Mouse (Mus musculus): ENCODE data around the gene Lhfpl4. TPM values are rescaled to one million over a fixed set of nuclear protein-coding genes. Genes with fewer than 3 reads are reported as not detected.

Gene Lhfpl4
- 1.3 and 1.5 TPM in 2 replicates for polyA plus RNA-seq (2016; fragmentation: Nextera tagmentation; extraction: Ambion mirVana)

GRCm38 (mm10) chr6:113194841-113195595 lies at the start of gene Lhfpl4:
Gene Lhfpl4, minus strand, starts transcription at chr6:113195384.
- DNase-seq (ENCODE audit: low spot score), result peak; percentile 40
- Histone ChIP-seq H3K4me3 (peak within 1 kb of the TSS; percentile 64), H3K27me3 (ENCODE audit: low read depth, poor library complexity, severe bottlenecking) (peaks cover 47% of the 10 kb centered on the region), H3K27ac (no peak within 1 kb of the TSS), H3K36me3 (no peaks in the 10 kb centered on the region), H3K4me1 (peaks cover 17% of the 10 kb centered on the region), H3K9me3 (replicated peaks) (no peaks in the 10 kb centered on the region)
- WGBS, result 2% methylated on average over 51 of the region's 66 CpGs

GRCm38 (mm10) chr6:113242753-113243152 lies 47.6 kb upstream of the Lhfpl4 start:
- H3K27ac ChIP-seq, result no peak overlapping the region
- H3K4me3 ChIP-seq, result no peak overlapping the region
- peaks cover 12% of the 10 kb centered on the region for H3K4me1 ChIP-seq
- WGBS, result 97% methylated on average over 1 of the region's 1 CpGs
- no peak for DNase-seq (ENCODE audit: low spot score)
- H3K36me3 ChIP-seq, result peaks cover 50% of the 10 kb centered on the region
- no peaks in the 10 kb centered on the region for H3K27me3 ChIP-seq (ENCODE audit: low read depth, poor library complexity, severe bottlenecking)
- H3K9me3 ChIP-seq (replicated peaks), result no peaks in the 10 kb centered on the region

GRCm38 (mm10) chr6:113238442-113238841 lies 43.3 kb upstream of the Lhfpl4 start:
- no peak for DNase-seq (ENCODE audit: low spot score)
- Histone ChIP-seq H3K9me3 (replicated peaks) (no peaks in the 10 kb centered on the region), H3K27me3 (ENCODE audit: low read depth, poor library complexity, severe bottlenecking) (no peaks in the 10 kb centered on the region), H3K36me3 (peaks cover 25% of the 10 kb centered on the region), H3K27ac (peak overlapping the region; percentile 85), H3K4me3 (peak overlapping the region; percentile 87), H3K4me1 (peaks cover 12% of the 10 kb centered on the region)
- WGBS, result 38% methylated on average over 6 of the region's 6 CpGs

- Histone ChIP-seq H3K9me3 (replicated peaks) (no peaks in the 10 kb centered on the region), H3K36me3 (peaks cover 18% of the 10 kb centered on the region), H3K27me3 (ENCODE audit: low read depth, poor library complexity, severe bottlenecking) (no peaks in the 10 kb centered on the region), H3K27ac (peak within 1 kb of the TSS; percentile 85), H3K4me3 (peak within 1 kb of the TSS; percentile 87), H3K4me1 (peaks cover 12% of the 10 kb centered on the region)
- under 1% methylated on average over 55 of the region's 55 CpGs for WGBS
- DNase-seq (ENCODE audit: low spot score), result peak; percentile 100
Measured at GRCm38 (mm10) chr6:113237542-113238270, 42.5 kb upstream of the Lhfpl4 start, which contains the start of gene Mtmr14. Gene Mtmr14, plus strand, starts transcription at chr6:113237843.

- Histone ChIP-seq H3K4me1 (peaks cover 12% of the 10 kb centered on the region), H3K9me3 (replicated peaks) (no peaks in the 10 kb centered on the region), H3K4me3 (no peak overlapping the region), H3K36me3 (peaks cover 2% of the 10 kb centered on the region), H3K27me3 (ENCODE audit: low read depth, poor library complexity, severe bottlenecking) (no peaks in the 10 kb centered on the region), H3K27ac (no peak overlapping the region)
- no peak for DNase-seq (ENCODE audit: low spot score)
- WGBS, result 74% methylated on average over 5 of the region's 5 CpGs
Measured at GRCm38 (mm10) chr6:113235141-113235540, 40.0 kb upstream of the Lhfpl4 start.

- no peaks in the 10 kb centered on the region for H3K36me3 ChIP-seq
- H3K4me1 ChIP-seq, result no peaks in the 10 kb centered on the region
- H3K4me3 ChIP-seq, result no peak overlapping the region
- H3K9me3 ChIP-seq (replicated peaks), result no peaks in the 10 kb centered on the region
- no peak for DNase-seq (ENCODE audit: low spot score)
- no peaks in the 10 kb centered on the region for H3K27me3 ChIP-seq (ENCODE audit: low read depth, poor library complexity, severe bottlenecking)
- H3K27ac ChIP-seq, result no peak overlapping the region
Measured at GRCm38 (mm10) chr6:113226705-113227104, 31.5 kb upstream of the Lhfpl4 start.

- no peak for DNase-seq (ENCODE audit: low spot score)
- Histone ChIP-seq H3K36me3 (no peaks in the 10 kb centered on the region), H3K4me1 (no peaks in the 10 kb centered on the region), H3K4me3 (no peak overlapping the region), H3K9me3 (replicated peaks) (no peaks in the 10 kb centered on the region), H3K27me3 (ENCODE audit: low read depth, poor library complexity, severe bottlenecking) (no peaks in the 10 kb centered on the region), H3K27ac (no peak overlapping the region)
- WGBS, result 83% methylated on average over 4 of the region's 4 CpGs
Measured at GRCm38 (mm10) chr6:113225798-113226197, 30.6 kb upstream of the Lhfpl4 start.

GRCm38 (mm10) chr6:113216280-113216679 lies 21.1 kb upstream of the Lhfpl4 start:
- Histone ChIP-seq H3K4me3 (no peak overlapping the region), H3K27ac (no peak overlapping the region), H3K4me1 (no peaks in the 10 kb centered on the region), H3K27me3 (ENCODE audit: low read depth, poor library complexity, severe bottlenecking) (no peaks in the 10 kb centered on the region), H3K36me3 (no peaks in the 10 kb centered on the region), H3K9me3 (replicated peaks) (no peaks in the 10 kb centered on the region)
- no peak for DNase-seq (ENCODE audit: low spot score)
- WGBS, result 78% methylated on average over 2 of the region's 2 CpGs

GRCm38 (mm10) chr6:113195596-113195992 lies 410 bp upstream of the Lhfpl4 start:
- no peaks in the 10 kb centered on the region for H3K9me3 ChIP-seq (replicated peaks)
- DNase-seq (ENCODE audit: low spot score), result no peak
- H3K27me3 ChIP-seq (ENCODE audit: low read depth, poor library complexity, severe bottlenecking), result peaks cover 47% of the 10 kb centered on the region
- H3K27ac ChIP-seq, result no peak overlapping the region
- H3K4me3 ChIP-seq, result peak overlapping the region; percentile 64
- H3K36me3 ChIP-seq, result no peaks in the 10 kb centered on the region
- H3K4me1 ChIP-seq, result peaks cover 17% of the 10 kb centered on the region
- WGBS, result 22% methylated on average over 9 of the region's 9 CpGs

- H3K27me3 ChIP-seq (ENCODE audit: low read depth, poor library complexity, severe bottlenecking), result peaks cover 47% of the 10 kb centered on the region
- peak overlapping the region; percentile 64 for H3K4me3 ChIP-seq
- peaks cover 17% of the 10 kb centered on the region for H3K4me1 ChIP-seq
- DNase-seq (ENCODE audit: low spot score), result no peak
- no peaks in the 10 kb centered on the region for H3K36me3 ChIP-seq
- H3K9me3 ChIP-seq (replicated peaks), result no peaks in the 10 kb centered on the region
- no peak overlapping the region for H3K27ac ChIP-seq
- WGBS, result 4% methylated on average over 5 of the region's 5 CpGs
Measured at GRCm38 (mm10) chr6:113194517-113194840, 705 bp downstream of the Lhfpl4 start.

GRCm38 (mm10) chr6:113193765-113194460 lies 1.3 kb downstream of the Lhfpl4 start:
- Histone ChIP-seq H3K4me3 (peak overlapping the region; percentile 64), H3K36me3 (no peaks in the 10 kb centered on the region), H3K9me3 (replicated peaks) (no peaks in the 10 kb centered on the region), H3K27me3 (ENCODE audit: low read depth, poor library complexity, severe bottlenecking) (peaks cover 47% of the 10 kb centered on the region), H3K4me1 (peaks cover 17% of the 10 kb centered on the region), H3K27ac (no peak overlapping the region)
- WGBS, result 3% methylated on average over 44 of the region's 46 CpGs
- peak; percentile 81 for DNase-seq (ENCODE audit: low spot score)

GRCm38 (mm10) chr6:113184866-113185525 lies 10.2 kb downstream of the Lhfpl4 start:
- 84% methylated on average over 21 of the region's 21 CpGs for whole genome bisulfite sequencing
- H3K4me1 ChIP-seq, result no peaks in the 10 kb centered on the region
- no peak overlapping the region for H3K27ac ChIP-seq
- no peaks in the 10 kb centered on the region for H3K36me3 ChIP-seq
- no peak for DNase-seq (ENCODE audit: low spot score)
- no peaks in the 10 kb centered on the region for H3K9me3 ChIP-seq (replicated peaks)
- no peak overlapping the region for H3K4me3 ChIP-seq
- no peaks in the 10 kb centered on the region for H3K27me3 ChIP-seq (ENCODE audit: low read depth, poor library complexity, severe bottlenecking)

Data from limb, embryonic 10.5 days (tissue).